Mouse (Mus musculus): Measurements from ENCODE around the gene Tspan7. TPM values are rescaled to one million over a fixed set of nuclear protein-coding genes. Genes with fewer than 3 reads are reported as not detected.

Gene Tspan7
- total RNA-seq, 1 experiment, result 8.7 TPM

DNA sequence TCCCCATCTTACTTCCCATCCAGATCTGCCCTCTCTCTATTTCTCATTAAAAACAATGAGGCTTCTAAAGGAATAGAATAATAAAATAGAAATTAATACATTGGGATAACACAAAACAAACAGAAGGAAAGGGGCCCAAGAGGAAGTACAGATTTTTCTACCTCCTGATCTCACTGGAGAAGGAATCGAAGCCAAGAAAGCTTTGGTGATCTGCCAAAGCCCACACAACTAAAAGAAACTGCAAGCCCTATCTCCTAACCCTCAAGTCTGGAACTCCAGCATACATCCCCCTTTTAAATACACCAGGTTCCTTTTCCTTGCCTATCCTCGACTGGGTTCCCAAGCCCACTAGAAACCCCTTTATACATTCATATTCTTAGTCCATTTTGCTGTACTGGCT is 90.4 kb downstream of the Tspan7 start:
- H3K4me3 ChIP-seq (ENCODE audit: insufficient read depth in 1 of 2, low read depth in 1 of 2, low read length in 2 of 2, poor library complexity in 1 of 2, severe bottlenecking in 1 of 2), result no peak overlapping the region
- no peaks in the 10 kb centered on the region for H3K9me3 ChIP-seq (ENCODE audit: control insufficient read depth, insufficient read depth, low read depth, low read length)
- H3K36me3 ChIP-seq (ENCODE audit: control insufficient read depth, insufficient read depth, low read length, poor library complexity, severe bottlenecking), result no peaks in the 10 kb centered on the region
- H3K9ac ChIP-seq (ENCODE audit: insufficient read depth, low read depth, low read length, poor library complexity, severe bottlenecking), result no peak overlapping the region
- DNase-seq (ENCODE audit: low read depth, low spot score), result no peak
- in situ Hi-C loops (cut with MboI; ENCODE audit: low sequenced_read_pairs in 2 of 2, unreplicated experiment in 2 of 2), result no loop called here
- no peak for TF ChIP-seq ZC3H11A (IDR thresholded peaks at IDR 0.05; ENCODE audit: borderline replicate concordance, low read depth, low read length)
- no peak for TF ChIP-seq ZNF384 (IDR thresholded peaks at IDR 0.05; ENCODE audit: low read depth, low read length)
- no peak for TF ChIP-seq CHD2 (IDR thresholded peaks at IDR 0.05; ENCODE audit: low read depth, low read length)
- TF ChIP-seq MAFK (IDR thresholded peaks at IDR 0.05; ENCODE audit: insufficient read depth, low read depth, low read length), result no peak
- TF ChIP-seq HCFC1 (IDR thresholded peaks at IDR 0.05; ENCODE audit: borderline replicate concordance, insufficient read depth, low read length), result no peak
- no peaks in the 10 kb centered on the region for H3K4me1 ChIP-seq (ENCODE audit: control insufficient read depth in 2 of 2, insufficient read depth in 2 of 2, low read length in 2 of 2, poor library complexity in 1 of 2)
- no peak overlapping the region for H3K27ac ChIP-seq (ENCODE audit: insufficient read depth, low read depth, low read length, poor library complexity, severe bottlenecking)

DNA sequence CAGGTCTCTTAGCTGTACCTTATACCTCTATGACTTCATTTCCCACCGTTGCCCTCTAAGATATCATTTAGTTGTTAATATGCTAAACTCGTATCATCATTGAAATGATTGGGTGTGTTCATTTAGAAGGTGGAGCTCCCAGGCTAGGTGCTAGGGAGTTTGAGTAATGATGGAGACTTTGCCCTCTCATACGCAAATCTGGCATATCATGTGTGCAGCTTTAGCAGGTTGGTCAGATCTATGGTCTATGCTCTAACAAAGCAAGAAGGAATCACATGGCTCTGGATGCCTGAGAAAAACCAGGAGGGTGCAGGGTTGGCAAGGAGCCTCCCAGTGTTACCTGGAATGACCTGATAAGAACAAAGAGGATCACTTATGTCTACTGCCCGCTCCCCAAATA is 91.4 kb downstream of the Tspan7 start:
- in situ Hi-C loops (cut with MboI; ENCODE audit: low sequenced_read_pairs in 2 of 2, unreplicated experiment in 2 of 2), result no loop called here
- TF ChIP-seq CHD2 (IDR thresholded peaks at IDR 0.05; ENCODE audit: low read depth, low read length) (no peak), MAFK (IDR thresholded peaks at IDR 0.05; ENCODE audit: insufficient read depth, low read depth, low read length) (no peak), HCFC1 (IDR thresholded peaks at IDR 0.05; ENCODE audit: borderline replicate concordance, insufficient read depth, low read length) (no peak), ZC3H11A (IDR thresholded peaks at IDR 0.05; ENCODE audit: borderline replicate concordance, low read depth, low read length) (no peak), ZNF384 (IDR thresholded peaks at IDR 0.05; ENCODE audit: low read depth, low read length) (no peak)
- no peak for DNase-seq (ENCODE audit: low read depth, low spot score)
- Histone ChIP-seq H3K9me3 (ENCODE audit: control insufficient read depth, insufficient read depth, low read depth, low read length) (no peaks in the 10 kb centered on the region), H3K27ac (ENCODE audit: insufficient read depth, low read depth, low read length, poor library complexity, severe bottlenecking) (no peak overlapping the region), H3K4me1 (ENCODE audit: control insufficient read depth in 2 of 2, insufficient read depth in 2 of 2, low read length in 2 of 2, poor library complexity in 1 of 2) (no peaks in the 10 kb centered on the region), H3K4me3 (ENCODE audit: insufficient read depth in 1 of 2, low read depth in 1 of 2, low read length in 2 of 2, poor library complexity in 1 of 2, severe bottlenecking in 1 of 2) (no peak overlapping the region), H3K36me3 (ENCODE audit: control insufficient read depth, insufficient read depth, low read length, poor library complexity, severe bottlenecking) (no peaks in the 10 kb centered on the region), H3K9ac (ENCODE audit: insufficient read depth, low read depth, low read length, poor library complexity, severe bottlenecking) (no peak overlapping the region)

DNA sequence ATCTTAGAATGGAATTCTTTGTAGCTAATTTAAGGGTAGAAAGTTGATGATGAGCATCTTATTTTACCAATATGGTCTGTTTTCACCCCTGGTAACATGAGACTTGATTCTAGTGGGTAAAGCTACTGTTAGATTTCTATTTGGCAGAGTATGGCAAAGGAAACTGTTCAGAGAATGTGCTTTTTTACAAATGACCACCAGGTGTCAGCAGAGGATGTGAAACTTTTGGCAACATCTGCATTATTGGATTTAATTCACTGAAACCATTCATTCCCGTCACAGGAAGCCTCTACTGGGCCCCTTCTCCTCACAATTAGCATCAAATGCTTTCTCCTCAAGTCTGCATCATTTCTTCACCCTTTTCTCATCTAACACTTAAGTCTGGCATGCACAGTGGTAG is 92.4 kb downstream of the Tspan7 start:
- no peak overlapping the region for H3K4me3 ChIP-seq (ENCODE audit: insufficient read depth in 1 of 2, low read depth in 1 of 2, low read length in 2 of 2, poor library complexity in 1 of 2, severe bottlenecking in 1 of 2)
- no peak overlapping the region for H3K9ac ChIP-seq (ENCODE audit: insufficient read depth, low read depth, low read length, poor library complexity, severe bottlenecking)
- no peaks in the 10 kb centered on the region for H3K36me3 ChIP-seq (ENCODE audit: control insufficient read depth, insufficient read depth, low read length, poor library complexity, severe bottlenecking)
- in situ Hi-C loops (cut with MboI; ENCODE audit: low sequenced_read_pairs in 2 of 2, unreplicated experiment in 2 of 2), result no loop called here
- no peak for DNase-seq (ENCODE audit: low read depth, low spot score)
- no peak overlapping the region for H3K27ac ChIP-seq (ENCODE audit: insufficient read depth, low read depth, low read length, poor library complexity, severe bottlenecking)
- no peaks in the 10 kb centered on the region for H3K9me3 ChIP-seq (ENCODE audit: control insufficient read depth, insufficient read depth, low read depth, low read length)
- H3K4me1 ChIP-seq (ENCODE audit: control insufficient read depth in 2 of 2, insufficient read depth in 2 of 2, low read length in 2 of 2, poor library complexity in 1 of 2), result no peaks in the 10 kb centered on the region
- no peak for TF ChIP-seq HCFC1 (IDR thresholded peaks at IDR 0.05; ENCODE audit: borderline replicate concordance, insufficient read depth, low read length)
- TF ChIP-seq ZNF384 (IDR thresholded peaks at IDR 0.05; ENCODE audit: low read depth, low read length), result no peak
- TF ChIP-seq ZC3H11A (IDR thresholded peaks at IDR 0.05; ENCODE audit: borderline replicate concordance, low read depth, low read length), result no peak
- no peak for TF ChIP-seq MAFK (IDR thresholded peaks at IDR 0.05; ENCODE audit: insufficient read depth, low read depth, low read length)

DNA sequence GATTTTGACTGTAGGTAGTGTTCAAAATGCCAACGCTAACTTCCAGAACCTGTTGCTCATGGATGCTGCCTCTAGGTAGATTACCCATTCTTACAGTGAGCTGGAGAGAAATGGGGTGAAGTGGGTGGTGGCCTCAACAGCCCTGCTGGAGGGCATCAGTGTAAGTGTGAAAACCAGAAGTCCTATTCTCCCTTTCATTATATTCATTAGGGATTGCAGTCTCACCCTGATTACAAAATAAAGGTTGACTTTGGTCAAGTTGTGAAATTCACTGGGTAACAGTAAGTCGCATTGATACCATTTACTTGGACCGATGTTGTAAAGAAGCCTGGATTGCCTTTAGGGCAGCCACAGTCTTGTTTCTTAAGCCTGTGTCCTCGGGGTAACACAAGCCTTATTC is 97.8 kb downstream of the Tspan7 start:
- in situ Hi-C loops (cut with MboI; ENCODE audit: low sequenced_read_pairs in 2 of 2, unreplicated experiment in 2 of 2), result no loop called here
- TF ChIP-seq HCFC1 (IDR thresholded peaks at IDR 0.05; ENCODE audit: borderline replicate concordance, insufficient read depth, low read length) (no peak), ZNF384 (IDR thresholded peaks at IDR 0.05; ENCODE audit: low read depth, low read length) (no peak), CHD2 (IDR thresholded peaks at IDR 0.05; ENCODE audit: low read depth, low read length) (no peak), MAFK (IDR thresholded peaks at IDR 0.05; ENCODE audit: insufficient read depth, low read depth, low read length) (no peak), ZC3H11A (IDR thresholded peaks at IDR 0.05; ENCODE audit: borderline replicate concordance, low read depth, low read length) (no peak)

DNA sequence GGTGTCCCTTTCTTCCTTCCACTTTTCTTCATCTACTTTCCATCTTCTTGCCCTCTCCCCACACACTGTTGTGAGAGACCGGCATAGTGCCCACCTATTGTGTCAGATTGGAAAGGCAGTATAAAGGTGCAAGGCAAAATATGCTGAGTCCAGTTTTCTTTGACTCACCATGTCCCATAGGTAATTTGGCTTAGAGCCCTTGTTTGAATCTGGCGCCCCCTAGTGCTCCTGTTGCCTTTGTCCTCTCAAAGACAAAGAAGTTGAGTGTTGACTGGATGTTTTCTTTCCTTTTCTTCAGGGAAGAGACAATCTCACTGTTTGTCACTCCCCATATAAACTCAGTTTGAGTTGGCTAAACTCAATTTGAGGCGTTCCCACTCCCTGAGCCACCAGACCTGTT is 107.3 kb downstream of the Tspan7 start:
- in situ Hi-C loops (cut with MboI; ENCODE audit: low sequenced_read_pairs in 2 of 2, unreplicated experiment in 2 of 2), result no loop called here
- Histone ChIP-seq H3K9ac (ENCODE audit: insufficient read depth, low read depth, low read length, poor library complexity, severe bottlenecking) (no peak overlapping the region), H3K4me1 (ENCODE audit: control insufficient read depth in 2 of 2, insufficient read depth in 2 of 2, low read length in 2 of 2, poor library complexity in 1 of 2) (no peaks in the 10 kb centered on the region), H3K9me3 (ENCODE audit: control insufficient read depth, insufficient read depth, low read depth, low read length) (no peaks in the 10 kb centered on the region), H3K36me3 (ENCODE audit: control insufficient read depth, insufficient read depth, low read length, poor library complexity, severe bottlenecking) (no peaks in the 10 kb centered on the region), H3K4me3 (ENCODE audit: insufficient read depth in 1 of 2, low read depth in 1 of 2, low read length in 2 of 2, poor library complexity in 1 of 2, severe bottlenecking in 1 of 2) (no peak overlapping the region), H3K27ac (ENCODE audit: insufficient read depth, low read depth, low read length, poor library complexity, severe bottlenecking) (no peak overlapping the region)
- DNase-seq (ENCODE audit: low read depth, low spot score), result no peak
- TF ChIP-seq ZNF384 (IDR thresholded peaks at IDR 0.05; ENCODE audit: low read depth, low read length) (no peak), MAFK (IDR thresholded peaks at IDR 0.05; ENCODE audit: insufficient read depth, low read depth, low read length) (peak; percentile 33; the same call in 1 of the 2 replicates), ZC3H11A (IDR thresholded peaks at IDR 0.05; ENCODE audit: borderline replicate concordance, low read depth, low read length) (no peak), CHD2 (IDR thresholded peaks at IDR 0.05; ENCODE audit: low read depth, low read length) (no peak)

More for the DNA sequence above, 97.8 kb downstream of the Tspan7 start:
- no peaks in the 10 kb centered on the region for H3K36me3 ChIP-seq (ENCODE audit: control insufficient read depth, insufficient read depth, low read length, poor library complexity, severe bottlenecking)
- H3K9ac ChIP-seq (ENCODE audit: insufficient read depth, low read depth, low read length, poor library complexity, severe bottlenecking), result no peak overlapping the region
- no peaks in the 10 kb centered on the region for H3K4me1 ChIP-seq (ENCODE audit: control insufficient read depth in 2 of 2, insufficient read depth in 2 of 2, low read length in 2 of 2, poor library complexity in 1 of 2)
- H3K27ac ChIP-seq (ENCODE audit: insufficient read depth, low read depth, low read length, poor library complexity, severe bottlenecking), result no peak overlapping the region
- no peak for DNase-seq (ENCODE audit: low read depth, low spot score)
- no peaks in the 10 kb centered on the region for H3K9me3 ChIP-seq (ENCODE audit: control insufficient read depth, insufficient read depth, low read depth, low read length)
- no peak overlapping the region for H3K4me3 ChIP-seq (ENCODE audit: insufficient read depth in 1 of 2, low read depth in 1 of 2, low read length in 2 of 2, poor library complexity in 1 of 2, severe bottlenecking in 1 of 2)

Data from ES-E14 (cell line).